Mouse (Mus musculus): Measurements from ENCODE around the gene Cbx1.

The Cbx1 gene

GRCm38 (mm10) chr11:96814443-96814842 is 25.5 kb downstream of the Cbx1 start:
- in situ Hi-C loops (cut with MboI, MseI) = no loop called here

- in situ Hi-C loops (cut with MboI, MseI) = no loop called here
Observed at GRCm38 (mm10) chr11:96815895-96816294, 27.0 kb downstream of the Cbx1 start.

GRCm38 (mm10) chr11:96816494-96816893 is 27.6 kb downstream of the Cbx1 start:
- in situ Hi-C loops (cut with MboI, MseI) = no loop called here

DNA sequence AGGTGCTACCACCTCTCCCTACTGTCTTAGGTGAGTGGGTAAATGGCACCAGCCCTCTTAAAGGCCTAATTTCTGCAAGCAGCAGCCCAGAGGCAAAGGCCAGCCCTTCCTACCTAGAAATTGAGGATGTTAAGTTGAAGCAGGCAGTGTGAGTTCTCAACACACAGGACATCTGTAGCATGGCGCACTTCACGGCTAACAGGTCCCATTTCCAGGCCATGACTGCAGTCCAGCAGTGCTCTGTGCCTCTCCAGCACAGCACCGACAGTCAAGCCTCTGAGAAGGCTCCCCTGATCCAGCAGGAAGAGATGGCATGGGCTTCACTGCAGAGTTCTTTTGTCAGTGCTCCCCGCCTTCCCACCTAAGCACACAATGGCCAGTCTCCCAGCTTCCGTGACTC is 28.1 kb downstream of the Cbx1 start:
- in situ Hi-C loops (cut with MboI, MseI) = no loop called here

GRCm38 (mm10) chr11:96818128-96818710 is 29.3 kb downstream of the Cbx1 start:
- in situ Hi-C loops (cut with MboI, MseI) = no loop called here

DNA sequence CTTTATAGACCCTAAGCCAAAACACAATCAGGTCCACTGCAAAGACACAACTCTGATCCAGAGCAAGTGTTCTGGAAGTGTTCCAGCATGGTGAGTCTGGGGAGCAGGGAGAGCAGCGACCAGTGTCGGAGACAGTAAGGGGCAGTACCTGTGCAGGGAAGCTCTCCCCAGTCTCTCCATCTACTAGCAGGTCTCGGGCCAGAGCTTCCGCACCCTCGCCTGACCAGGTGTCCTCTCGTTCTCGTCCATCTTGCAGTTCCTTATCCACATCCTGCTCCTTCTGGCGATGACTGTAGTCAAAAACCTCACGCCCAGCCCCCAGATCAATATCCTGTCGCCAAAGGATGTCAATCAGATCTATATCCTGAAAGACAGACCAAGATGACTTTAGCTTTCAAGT is 33.0 kb downstream of the Cbx1 start:
- in situ Hi-C loops (cut with MboI, MseI) = loop anchor here (10.0 kb wide), 1 partner anchor 1373 kb away; the partner anchor contains the start of gene Med1

DNA sequence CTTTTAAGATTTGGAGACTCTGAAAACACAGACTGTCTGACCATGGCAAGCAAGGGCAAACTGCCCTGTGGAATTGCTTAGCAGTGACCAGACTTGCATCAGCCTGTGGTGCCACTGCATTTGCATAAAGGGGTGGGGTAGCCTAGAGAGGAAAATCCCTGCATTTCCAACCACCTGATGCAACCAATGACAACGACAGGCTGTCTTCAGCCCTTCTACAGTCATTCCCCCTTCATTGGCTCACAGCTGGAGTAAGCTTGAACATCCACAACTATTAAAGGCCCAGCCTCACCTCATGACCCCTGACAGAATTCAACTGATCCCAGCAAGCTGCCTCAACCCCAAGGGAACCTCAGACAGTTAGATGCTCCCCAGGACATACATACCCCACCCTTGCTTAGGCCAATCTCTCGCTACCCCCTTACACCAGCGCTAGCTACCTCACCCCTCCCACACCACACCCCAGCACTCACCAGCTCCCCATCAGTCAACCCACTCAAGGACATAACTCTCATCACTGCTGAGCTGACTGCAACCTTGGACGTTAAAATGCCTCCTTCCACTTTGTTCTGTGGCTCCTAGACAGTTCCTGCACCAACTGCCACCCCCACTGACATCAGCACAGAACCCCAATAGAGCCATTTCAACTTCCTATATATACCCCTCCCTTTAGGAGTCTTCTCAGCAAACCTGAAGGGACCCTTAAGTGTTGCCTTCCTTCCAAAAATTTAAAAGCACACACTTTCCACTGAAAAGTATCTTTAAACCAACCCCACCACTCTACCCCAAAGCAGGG is 33.9 kb downstream of the Cbx1 start:
- in situ Hi-C loops (cut with MboI, MseI) = loop anchor here (10.0 kb wide), 1 partner anchor 1372 kb away; the partner anchor contains the start of gene Med1

DNA sequence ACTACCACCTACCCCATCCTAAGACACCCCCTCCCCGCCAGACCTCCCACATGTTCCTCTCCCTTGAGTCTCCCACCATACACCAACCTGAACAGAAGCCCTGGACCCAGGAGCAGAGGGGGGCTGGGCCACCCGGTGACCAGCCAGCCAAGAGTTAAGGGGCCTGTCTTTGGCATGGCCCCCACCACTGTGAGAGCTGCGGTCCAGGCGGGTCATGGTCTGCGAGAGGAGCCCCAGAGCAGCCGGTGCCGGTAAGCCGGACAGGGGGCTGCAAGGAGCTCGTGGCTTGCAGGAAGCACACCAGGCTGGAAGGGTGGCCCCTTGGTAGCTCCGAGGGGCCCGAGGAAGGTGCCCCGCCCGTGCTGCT is 34.5 kb downstream of the Cbx1 start:
- in situ Hi-C loops (cut with MboI, MseI) = loop anchor here (10.0 kb wide), 1 partner anchor 1371 kb away; the partner anchor contains the start of gene Med1

DNA sequence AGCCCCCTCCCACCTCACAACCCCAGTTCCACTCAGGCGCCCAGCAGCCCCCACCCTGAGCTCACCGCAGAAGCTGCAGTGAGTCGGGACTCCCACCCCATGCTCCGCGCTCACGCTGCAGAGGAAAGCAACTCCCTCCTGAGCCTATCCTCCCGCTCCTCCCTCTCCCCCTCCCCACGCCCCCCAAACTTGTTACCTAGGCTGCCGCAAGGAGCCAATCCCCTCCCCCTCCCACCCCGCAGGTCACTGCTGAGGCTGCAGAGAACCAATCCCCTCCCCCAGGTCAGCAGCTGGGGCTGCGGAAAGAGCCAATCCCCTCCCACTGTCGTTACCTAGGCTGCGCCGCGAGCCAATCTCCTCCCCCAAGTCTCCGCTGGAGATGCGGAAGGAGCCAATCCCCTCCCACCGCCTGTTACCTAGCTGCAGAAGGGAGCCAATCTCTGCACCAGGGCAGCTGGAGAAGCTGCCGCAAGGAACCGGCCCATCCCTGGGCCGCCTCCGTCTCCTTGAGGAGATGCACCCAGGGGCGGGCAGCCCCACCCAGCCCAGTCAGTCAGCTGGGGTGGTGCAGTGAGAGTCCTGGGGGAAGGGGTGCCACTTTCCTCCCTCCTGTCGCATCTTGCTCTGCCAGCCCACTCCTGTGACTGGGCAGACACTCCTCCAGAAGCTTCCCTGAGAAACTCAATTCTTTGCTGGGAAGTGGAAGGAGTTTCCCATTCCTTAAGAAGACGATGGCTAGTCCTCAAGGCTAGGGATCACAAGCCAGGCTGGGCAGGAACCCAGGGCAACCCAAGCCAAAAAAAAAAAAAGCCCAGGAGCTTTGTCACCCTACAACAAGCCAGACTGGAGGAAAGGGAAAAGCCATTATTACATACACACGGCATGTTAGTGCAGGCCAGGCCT is 35.2 kb downstream of the Cbx1 start:
- in situ Hi-C loops (cut with MboI, MseI) = loop anchor here (10.0 kb wide), 1 partner anchor 1371 kb away; the partner anchor contains the start of gene Med1

DNA sequence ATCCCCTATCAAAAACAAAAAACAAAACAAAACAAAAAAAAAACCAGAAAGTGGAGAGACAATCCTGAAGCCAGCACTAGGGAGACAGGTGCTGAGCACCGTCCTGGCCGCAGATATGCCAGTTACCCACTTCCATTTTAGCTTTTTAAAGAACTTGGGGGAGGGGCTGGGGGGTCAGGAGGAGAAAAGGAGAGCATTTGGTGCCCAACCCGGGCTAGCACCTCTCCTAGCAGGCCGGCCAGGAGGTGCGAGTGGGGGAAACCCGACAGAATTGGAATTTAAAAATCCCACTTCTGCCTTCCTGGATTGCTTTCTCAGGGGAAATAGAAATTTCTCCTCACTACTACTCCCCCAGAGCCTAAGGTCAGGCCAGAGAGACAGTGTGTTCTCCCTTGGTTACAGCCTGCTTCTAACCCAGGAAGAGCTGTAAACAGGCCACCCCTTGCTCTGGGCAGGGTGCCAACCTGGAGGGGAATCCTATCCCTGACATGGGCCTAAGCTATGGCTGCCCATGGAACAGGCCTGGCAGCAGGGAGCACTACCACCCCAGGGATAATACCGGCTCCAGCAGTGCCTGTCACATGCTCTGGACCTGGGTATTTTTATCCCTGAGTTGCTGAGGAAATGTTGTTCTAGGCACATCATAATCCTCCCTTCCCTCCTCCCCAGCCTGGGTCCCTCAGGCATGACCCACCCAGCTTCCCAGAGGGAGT is 36.0 kb downstream of the Cbx1 start:
- in situ Hi-C loops (cut with MboI, MseI) = loop anchor here (10.0 kb wide), 1 partner anchor 1370 kb away; the partner anchor contains the start of gene Med1

DNA sequence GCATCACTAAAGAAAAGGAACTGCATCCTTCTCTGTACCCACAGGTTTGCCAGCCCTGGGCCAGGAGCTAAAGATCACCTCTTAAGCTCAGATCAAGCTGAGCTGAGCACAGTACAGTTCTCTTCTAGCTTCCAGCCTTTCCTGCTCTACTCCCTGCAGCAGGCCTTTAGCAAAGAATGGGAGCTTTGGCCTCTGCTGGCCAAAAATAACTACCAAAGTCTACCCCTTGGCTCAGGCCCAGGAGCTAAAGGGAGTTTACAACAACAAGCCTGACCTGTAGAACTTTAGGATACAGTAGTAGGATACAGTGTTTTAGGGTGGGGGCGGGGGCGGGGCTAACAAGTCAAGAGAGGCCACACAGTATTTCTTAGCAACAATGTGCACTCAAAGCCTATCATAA is 37.6 kb downstream of the Cbx1 start:
- in situ Hi-C loops (cut with MboI, MseI) = loop anchor here (10.0 kb wide), 1 partner anchor 1368 kb away; the partner anchor contains the start of gene Med1

DNA sequence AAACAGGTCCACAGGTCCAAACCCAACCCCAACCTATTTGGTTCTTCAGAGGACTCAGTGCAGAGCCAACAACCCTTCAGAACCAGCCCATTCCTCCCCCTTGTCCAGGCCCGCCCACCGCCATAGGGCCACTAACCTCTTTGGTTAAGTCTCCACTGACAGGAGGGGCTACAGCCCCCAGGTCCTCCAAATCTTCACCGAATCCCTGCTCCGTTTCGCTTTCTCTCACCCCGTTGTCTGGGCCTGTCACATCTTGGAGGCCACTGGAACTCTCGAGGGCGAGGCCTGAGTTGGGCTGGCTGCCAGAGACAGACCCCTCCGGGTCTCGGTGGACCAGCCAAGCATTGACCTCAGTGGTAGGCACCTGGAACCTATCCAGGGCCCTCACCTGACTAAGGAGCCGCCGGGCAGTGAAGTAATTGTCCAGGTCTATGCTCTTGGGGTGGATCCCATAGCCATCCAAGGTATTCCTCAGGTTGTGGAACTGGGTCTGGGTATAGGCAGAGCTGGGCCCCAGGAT is 38.2 kb downstream of the Cbx1 start:
- in situ Hi-C loops (cut with MboI, MseI) = loop anchor here (10.0 kb wide), 1 partner anchor 1368 kb away; the partner anchor contains the start of gene Med1

DNA sequence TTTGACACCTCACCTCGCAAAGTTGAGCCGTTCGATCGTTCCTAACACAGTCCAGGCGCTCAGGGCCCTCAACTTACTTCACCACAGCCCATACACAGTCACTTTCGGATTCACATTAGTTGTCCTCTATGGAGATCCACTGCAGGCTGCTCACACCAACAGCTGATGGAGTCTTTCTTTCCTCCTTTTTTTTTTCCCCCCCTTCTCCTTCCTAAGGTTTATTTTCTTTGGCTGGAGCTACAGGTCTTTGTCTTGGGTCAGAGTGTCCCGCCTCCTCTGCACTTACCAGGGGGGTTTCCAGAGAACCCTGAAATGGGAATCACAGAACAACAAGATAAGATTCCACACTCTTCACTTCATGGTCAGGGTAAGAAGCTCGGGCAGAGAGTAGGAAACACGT is 39.0 kb downstream of the Cbx1 start:
- in situ Hi-C loops (cut with MboI, MseI) = loop anchor here (10.0 kb wide), 1 partner anchor 1367 kb away; the partner anchor contains the start of gene Med1

- in situ Hi-C loops (cut with MboI, MseI) = loop anchor here (10.0 kb wide), 1 partner anchor 1366 kb away; the partner anchor contains the start of gene Med1
Observed at GRCm38 (mm10) chr11:96828881-96829280, 40.0 kb downstream of the Cbx1 start.

GRCm38 (mm10) chr11:96829403-96829812 is 40.5 kb downstream of the Cbx1 start:
- in situ Hi-C loops (cut with MboI, MseI) = loop anchor here (10.0 kb wide), 1 partner anchor 1365 kb away; the partner anchor contains the start of gene Med1

- in situ Hi-C loops (cut with MboI, MseI) = loop anchor here (10.0 kb wide), 2 partner anchors 1245 to 1365 kb away; partner anchors contain the start of genes Med1 and Ngfr
Observed at GRCm38 (mm10) chr11:96829813-96830538, 41.0 kb downstream of the Cbx1 start, which contains the start of gene Nfe2l1. TSS of gene Nfe2l1 (minus strand) at chr11:96829968.

DNA sequence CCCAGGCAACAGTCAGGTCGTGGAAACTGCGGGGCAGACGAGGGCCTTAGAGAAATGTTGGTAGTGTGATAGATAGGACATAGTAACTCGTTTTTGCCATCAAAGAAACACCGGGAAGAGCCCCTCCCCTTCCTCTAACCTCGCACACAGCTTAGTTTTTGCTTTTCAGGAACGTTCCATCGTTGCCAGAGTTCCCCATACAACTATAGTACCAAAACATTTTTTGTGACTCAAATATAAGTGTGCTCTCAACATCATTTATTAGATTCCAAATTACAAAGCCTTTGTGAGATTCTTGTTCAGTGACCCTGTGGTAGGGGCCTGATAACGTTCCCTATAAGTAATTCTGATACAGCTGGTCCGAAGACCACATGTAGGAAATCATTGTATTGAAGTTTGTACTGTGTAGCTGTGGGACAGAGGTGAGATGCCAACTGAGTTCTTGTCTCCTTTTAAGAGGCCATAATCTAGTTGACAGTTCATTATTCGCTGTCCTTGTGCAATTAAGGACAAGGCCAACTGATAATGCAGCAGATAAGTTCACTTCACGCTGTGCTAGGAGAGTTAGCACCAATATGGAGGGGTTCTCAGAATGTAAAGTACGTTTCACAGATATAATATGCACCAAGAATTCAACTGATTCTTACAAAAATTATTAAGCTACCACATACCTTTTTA is 41.8 kb downstream of the Cbx1 start:
- in situ Hi-C loops (cut with MboI, MseI) = loop anchor here (10.0 kb wide), 1 partner anchor 1246 kb away; the partner anchor contains the start of gene Ngfr

- in situ Hi-C loops (cut with MboI, MseI) = loop anchor here (10.0 kb wide), 1 partner anchor 1247 kb away; the partner anchor contains the start of gene Ngfr
Observed at GRCm38 (mm10) chr11:96831516-96831915, 42.6 kb downstream of the Cbx1 start.

- in situ Hi-C loops (cut with MboI, MseI) = loop anchor here (10.0 kb wide), 1 partner anchor 1248 kb away; the partner anchor contains the start of gene Ngfr
Observed at GRCm38 (mm10) chr11:96832541-96832940, 43.6 kb downstream of the Cbx1 start.

Measured in regulatory T cell (primary cell).